Mouse (Mus musculus) naive thymus-derived CD4-positive, alpha-beta T cell, adult 2 months (primary cell): ENCODE data around the gene Mpv17l2.
A peak's percentile ranks its signal among the peaks of the same experiment; 100 is the strongest.

Experiments used
- DNase-seq: peaks from one replicate; pipeline ENCODE4 v3.0.0-alpha.2; 2011; ENCODE audit warnings: low read depth

Mpv17l2 gene

GRCm38 (mm10) chr8:70766571-70767440, 6.1 kb upstream of the Mpv17l2 start:
- peak; percentile 54 for DNase-seq

GRCm38 (mm10) chr8:70765838-70766570, 5.3 kb upstream of the Mpv17l2 start:
- peak; percentile 82 for DNase-seq

- peak; percentile 68 for DNase-seq
Measured at GRCm38 (mm10) chr8:70765329-70765728, 4.6 kb upstream of the Mpv17l2 start.

DNA sequence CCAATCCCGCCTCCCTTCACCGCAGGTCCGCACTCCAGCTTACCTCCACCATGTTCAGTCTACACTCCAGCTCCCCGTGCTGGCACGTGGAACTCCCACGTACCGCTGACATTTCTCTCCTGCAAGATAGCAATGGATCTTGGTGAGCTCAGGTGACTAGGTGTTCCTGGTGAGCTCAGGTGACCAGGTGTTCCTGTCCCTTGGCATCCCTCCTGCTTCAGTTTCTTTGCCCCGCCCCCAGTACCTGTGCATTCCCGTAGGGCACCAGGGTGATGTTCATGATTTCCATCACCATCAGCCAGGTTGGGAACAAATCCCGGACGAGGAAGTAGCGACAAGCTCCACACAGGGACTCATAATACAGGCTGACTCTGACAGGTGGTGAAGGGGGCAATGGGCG, 3.9 kb upstream of the Mpv17l2 start:
- DNase-seq = no peak

DNA sequence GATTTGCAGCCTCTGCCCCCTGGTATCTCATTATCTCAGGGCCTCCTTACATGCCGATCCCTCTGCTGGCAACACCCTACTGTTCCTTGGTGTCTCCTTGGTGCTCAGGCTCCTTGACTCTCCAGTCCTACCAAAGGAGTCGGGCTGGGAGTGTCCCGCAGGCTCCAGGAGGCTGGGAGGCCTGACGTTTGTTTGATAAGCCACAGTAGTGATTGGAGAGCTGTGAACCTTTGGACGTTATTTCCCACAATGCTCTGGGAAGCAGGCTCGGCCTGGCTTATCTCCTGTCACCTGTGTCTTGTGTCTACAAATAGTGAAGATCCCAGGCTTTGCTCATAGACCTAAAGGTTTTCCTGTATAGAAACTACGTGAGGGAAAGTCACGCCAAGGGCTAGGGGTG, 3.3 kb upstream of the Mpv17l2 start:
- DNase-seq = no peak

- DNase-seq = peak; percentile 73
Measured at GRCm38 (mm10) chr8:70763354-70763753, 2.6 kb upstream of the Mpv17l2 start.

DNA sequence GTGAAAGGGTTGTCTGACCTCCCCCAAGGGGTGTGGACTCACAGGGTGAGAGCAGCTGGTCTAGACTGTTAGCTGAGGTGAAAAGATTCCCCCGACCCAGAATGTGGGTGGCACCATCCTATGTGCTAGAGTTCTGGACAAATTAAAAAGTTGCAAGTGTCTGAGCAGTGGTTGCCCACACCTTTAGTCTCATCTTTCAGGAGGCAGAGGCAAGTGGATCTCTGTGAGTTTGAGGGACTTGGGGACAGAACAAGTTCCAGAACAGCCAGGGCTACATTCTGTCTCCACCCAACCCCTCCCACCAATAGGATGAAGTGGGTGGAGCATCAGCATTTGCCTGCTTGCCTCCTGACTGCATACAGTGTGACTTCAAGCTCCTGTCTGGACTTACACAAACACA, 1.4 kb upstream of the Mpv17l2 start:
- DNase-seq = no peak

- peak; percentile 57 for DNase-seq
Measured at GRCm38 (mm10) chr8:70760350-70760749, 396 bp downstream of the Mpv17l2 start.

- no peak for DNase-seq
Measured at GRCm38 (mm10) chr8:70758616-70759561, 1.9 kb downstream of the Mpv17l2 start.

GRCm38 (mm10) chr8:70758308-70758615, 2.5 kb downstream of the Mpv17l2 start:
- no peak for DNase-seq

DNA sequence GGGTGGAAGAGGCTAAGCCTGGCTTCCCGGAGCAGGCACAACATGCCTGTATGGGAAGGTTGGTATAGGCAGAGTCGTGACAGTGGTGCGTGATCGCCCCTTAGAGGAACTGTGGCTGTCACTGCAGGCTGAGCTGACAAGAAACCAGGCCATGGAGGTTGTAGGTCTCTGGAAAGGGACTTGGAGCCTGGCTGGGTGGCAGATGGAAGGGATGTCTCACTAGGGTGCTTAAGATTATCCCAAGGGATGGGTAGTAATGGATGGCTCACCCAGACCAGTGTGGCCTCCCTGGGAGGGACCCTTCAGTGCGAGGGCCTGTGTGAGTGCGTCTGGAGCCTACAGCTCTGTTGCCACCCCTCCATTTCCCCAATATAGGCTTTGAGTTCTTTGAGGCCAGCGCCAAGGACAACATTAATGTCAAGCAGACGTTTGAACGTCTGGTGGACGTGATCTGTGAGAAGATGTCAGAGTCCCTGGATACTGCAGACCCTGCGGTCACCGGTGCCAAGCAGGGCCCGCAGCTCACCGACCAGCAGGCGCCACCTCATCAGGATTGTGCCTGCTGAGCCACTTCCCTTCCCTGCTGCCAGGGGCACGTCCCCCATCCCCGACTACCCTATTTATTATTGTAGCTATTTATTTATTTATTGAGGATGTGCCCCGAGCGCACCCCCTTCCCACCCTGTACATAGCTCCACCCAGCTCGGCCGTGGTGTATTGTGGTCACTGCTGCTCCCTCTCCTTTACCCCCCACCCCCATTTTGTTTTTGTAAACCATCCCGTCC, 3.0 kb downstream of the Mpv17l2 start:
- DNase-seq = peak; percentile 40

DNA sequence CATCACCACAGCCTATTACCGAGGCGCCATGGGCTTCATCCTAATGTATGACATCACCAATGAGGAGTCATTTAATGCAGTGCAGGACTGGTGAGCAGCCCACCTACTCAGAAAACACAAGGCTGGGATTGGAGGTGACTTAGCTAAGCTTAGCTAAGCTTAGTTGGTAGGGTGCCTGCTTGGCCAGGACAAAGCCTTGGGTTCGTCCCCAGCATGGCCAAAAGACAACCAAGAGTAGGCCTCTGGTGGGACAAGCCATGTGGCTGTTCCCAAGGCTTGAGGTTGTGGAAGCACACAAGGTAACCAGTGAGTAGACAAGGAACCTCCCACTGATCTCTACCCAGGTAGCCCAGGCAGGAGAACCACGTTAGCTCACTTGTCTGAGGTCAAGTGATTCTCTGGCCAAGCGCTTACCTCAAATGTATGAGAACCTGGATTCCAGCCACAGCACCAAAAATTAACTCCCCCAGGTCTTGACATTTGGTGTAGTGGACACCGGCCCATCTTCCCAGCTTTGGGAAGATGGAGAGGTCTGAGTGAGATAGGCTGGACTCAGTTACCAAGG, 4.2 kb downstream of the Mpv17l2 start:
- DNase-seq = peak; percentile 14

DNA sequence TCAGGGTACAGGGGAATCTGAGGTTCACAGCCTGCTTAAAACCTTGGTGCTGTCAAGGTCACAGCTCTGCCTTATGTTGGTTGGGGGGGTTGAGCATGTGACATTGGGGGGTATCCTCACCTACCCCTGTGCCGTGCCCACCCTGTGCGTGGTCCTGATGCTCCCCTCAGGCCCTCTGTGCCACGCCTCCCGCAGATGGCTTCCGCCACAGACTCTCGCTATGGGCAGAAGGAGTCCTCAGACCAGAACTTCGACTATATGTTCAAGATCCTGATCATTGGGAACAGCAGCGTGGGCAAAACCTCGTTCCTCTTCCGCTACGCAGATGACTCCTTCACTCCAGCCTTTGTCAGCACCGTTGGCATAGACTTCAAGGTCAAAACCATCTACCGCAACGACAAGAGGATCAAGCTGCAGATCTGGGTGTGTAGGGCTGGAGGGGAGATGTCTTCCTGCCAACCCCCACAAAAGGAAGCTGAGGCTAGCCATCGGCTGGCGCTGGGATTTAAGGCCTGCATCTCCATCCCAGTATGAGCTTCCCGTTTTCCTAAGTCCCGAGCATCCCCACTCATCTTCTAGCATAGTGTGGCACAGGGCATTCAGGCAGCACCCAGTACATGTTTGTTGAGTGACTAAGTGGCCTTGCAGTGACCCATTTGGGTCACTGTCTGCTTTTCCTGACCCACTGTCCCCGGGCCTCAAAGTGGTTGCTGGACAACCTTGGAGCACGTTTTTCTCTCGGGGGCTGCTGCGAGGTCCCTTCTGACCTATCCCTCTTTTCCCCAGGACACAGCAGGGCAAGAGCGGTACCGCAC, 4.9 kb downstream of the Mpv17l2 start:
- DNase-seq = no peak

GRCm38 (mm10) chr8:70754871-70755660, 5.7 kb downstream of the Mpv17l2 start:
- DNase-seq = peak; percentile 71

- DNase-seq = peak; percentile 97
Measured at GRCm38 (mm10) chr8:70754043-70754870, 6.5 kb downstream of the Mpv17l2 start, which contains the start of gene Rab3a. Rab3a (plus strand) TSS chr8:70754679.

DNA sequence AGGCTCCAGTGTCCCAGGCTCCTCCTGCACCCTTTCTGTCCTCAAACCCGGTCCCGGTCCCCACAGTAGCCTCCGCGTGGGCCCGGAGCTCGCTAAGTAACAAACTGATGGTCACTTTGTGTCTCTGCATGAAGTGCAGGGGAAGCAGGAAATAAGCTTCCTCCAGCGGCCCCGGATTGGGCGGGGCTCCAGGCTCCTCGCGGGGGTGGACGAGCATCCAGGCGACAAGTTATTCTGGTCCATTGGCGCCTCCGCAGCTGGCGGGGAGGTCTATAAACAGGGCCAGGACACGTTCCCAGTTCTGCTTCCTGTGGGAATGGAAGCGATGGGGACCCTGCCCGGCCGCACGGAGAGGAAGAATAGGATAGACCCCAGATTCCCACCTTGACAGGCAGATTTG, 7.6 kb downstream of the Mpv17l2 start:
- peak; percentile 62 for DNase-seq

DNA sequence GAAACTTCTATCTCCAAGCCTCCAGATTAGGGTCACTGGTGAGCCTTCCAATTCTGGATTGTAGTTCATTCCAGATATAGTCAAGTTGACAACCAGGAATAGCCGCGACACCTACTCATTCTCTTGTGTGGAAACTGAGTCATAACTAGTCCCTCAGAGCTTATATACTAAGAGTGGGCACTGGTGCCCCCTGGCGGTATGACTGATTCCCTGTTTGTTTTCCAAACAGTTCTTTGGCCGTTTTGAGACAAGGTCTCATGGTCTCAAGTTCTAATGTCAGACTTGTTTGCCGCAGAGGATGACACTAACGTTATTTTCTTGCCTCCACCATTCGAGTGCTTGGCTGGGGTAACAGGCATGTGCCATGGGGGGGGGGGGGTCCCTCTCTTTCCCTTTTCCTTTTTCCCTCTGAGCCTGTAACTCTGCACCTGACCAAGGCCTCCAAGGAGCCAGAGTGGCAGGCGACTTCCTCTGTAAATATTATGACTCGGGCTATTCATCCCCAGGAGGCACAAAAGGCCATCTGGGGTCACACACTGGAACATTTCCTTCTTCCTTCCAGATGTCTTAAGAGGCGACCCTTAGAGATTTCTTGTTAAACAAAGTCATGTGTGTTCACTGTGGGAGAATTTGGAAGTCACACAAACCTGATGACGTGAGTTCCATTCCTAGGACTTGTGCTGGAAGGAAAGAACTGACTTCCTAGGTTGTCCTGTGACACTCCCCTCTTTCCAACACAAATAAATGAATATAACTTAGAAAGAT, 8.6 kb downstream of the Mpv17l2 start:
- peak; percentile 88 for DNase-seq
